Mouse (Mus musculus): ENCODE results near the gene Il16. TPM values are rescaled to one million over a fixed set of nuclear protein-coding genes. Genes with fewer than 3 reads are reported as not detected.
A peak's percentile ranks its signal among the peaks of the same experiment; 100 is the strongest.

Il16 gene
- polyA plus RNA-seq, 1 experiment from 2014 or later, result 6.8 TPM

- Histone ChIP-seq H3K4me1 (ENCODE audit: control insufficient read depth, insufficient read depth, low read length) (no peaks in the 10 kb centered on the region), H3K9ac (ENCODE audit: low read length) (no peak overlapping the region), H3K4me3 (replicated peaks; ENCODE audit: low read length) (no peak overlapping the region), H3K27ac (ENCODE audit: low read length) (no peak overlapping the region), H3K27me3 (ENCODE audit: control insufficient read depth, insufficient read depth, low read length) (no peaks in the 10 kb centered on the region), H3K36me3 (ENCODE audit: control insufficient read depth, insufficient read depth, low read length) (no peaks in the 10 kb centered on the region), H3K9me3 (replicated peaks; ENCODE audit: control insufficient read depth, low read length) (no peaks in the 10 kb centered on the region), H3K4me2 (ENCODE audit: low read depth, low read length) (no peak overlapping the region)
- no peak for ATAC-seq (ENCODE audit: insufficient read depth, low FRiP score)
- WGBS, result 82% methylated on average over 5 of the region's 5 CpGs
These were observed 16.8 kb upstream of the Il16 start for GRCm38 (mm10) chr7:83762336-83762735.

- Histone ChIP-seq H3K4me3 (replicated peaks; ENCODE audit: low read length) (no peak overlapping the region), H3K4me1 (ENCODE audit: control insufficient read depth, insufficient read depth, low read length) (peaks cover 2% of the 10 kb centered on the region), H3K4me2 (ENCODE audit: low read depth, low read length) (no peak overlapping the region), H3K27me3 (ENCODE audit: control insufficient read depth, insufficient read depth, low read length) (no peaks in the 10 kb centered on the region), H3K36me3 (ENCODE audit: control insufficient read depth, insufficient read depth, low read length) (no peaks in the 10 kb centered on the region), H3K27ac (ENCODE audit: low read length) (no peak overlapping the region), H3K9ac (ENCODE audit: low read length) (no peak overlapping the region), H3K9me3 (replicated peaks; ENCODE audit: control insufficient read depth, low read length) (no peaks in the 10 kb centered on the region)
- WGBS, result 58% methylated on average over 1 of the region's 1 CpGs
- no peak for ATAC-seq (ENCODE audit: insufficient read depth, low FRiP score)
These were observed 5.5 kb upstream of the Il16 start for GRCm38 (mm10) chr7:83751055-83751454.

- no peak for ATAC-seq (ENCODE audit: insufficient read depth, low FRiP score)
- no peak overlapping the region for H3K9ac ChIP-seq (ENCODE audit: low read length)
- WGBS, result 92% methylated on average over 1 of the region's 1 CpGs
- H3K36me3 ChIP-seq (ENCODE audit: control insufficient read depth, insufficient read depth, low read length), result no peaks in the 10 kb centered on the region
- no peak overlapping the region for H3K4me2 ChIP-seq (ENCODE audit: low read depth, low read length)
- no peak overlapping the region for H3K4me3 ChIP-seq (replicated peaks; ENCODE audit: low read length)
- peaks cover 11% of the 10 kb centered on the region for H3K4me1 ChIP-seq (ENCODE audit: control insufficient read depth, insufficient read depth, low read length)
- no peak overlapping the region for H3K27ac ChIP-seq (ENCODE audit: low read length)
- no peaks in the 10 kb centered on the region for H3K27me3 ChIP-seq (ENCODE audit: control insufficient read depth, insufficient read depth, low read length)
- H3K9me3 ChIP-seq (replicated peaks; ENCODE audit: control insufficient read depth, low read length), result no peaks in the 10 kb centered on the region
These were observed 2.9 kb upstream of the Il16 start for GRCm38 (mm10) chr7:83748405-83748804.

GRCm38 (mm10) chr7:83746107-83746687 lies 671 bp upstream of the Il16 start:
- WGBS, result 33% methylated on average over 8 of the region's 8 CpGs
- Histone ChIP-seq H3K4me2 (ENCODE audit: low read depth, low read length) (peak overlapping the region; percentile 51), H3K4me3 (replicated peaks; ENCODE audit: low read length) (peak overlapping the region; percentile 25; the same call in 1 of the 2 replicates), H3K9me3 (replicated peaks; ENCODE audit: control insufficient read depth, low read length) (no peaks in the 10 kb centered on the region), H3K27me3 (ENCODE audit: control insufficient read depth, insufficient read depth, low read length) (no peaks in the 10 kb centered on the region), H3K4me1 (ENCODE audit: control insufficient read depth, insufficient read depth, low read length) (peaks cover 11% of the 10 kb centered on the region), H3K27ac (ENCODE audit: low read length) (peak overlapping the region; percentile 83), H3K36me3 (ENCODE audit: control insufficient read depth, insufficient read depth, low read length) (no peaks in the 10 kb centered on the region), H3K9ac (ENCODE audit: low read length) (peak overlapping the region; percentile 56; the same call in 1 of the 2 replicates)
- peak; percentile 14; the same call in 1 of the 2 replicates for ATAC-seq (ENCODE audit: insufficient read depth, low FRiP score)

GRCm38 (mm10) chr7:83745065-83745412 lies 487 bp downstream of the Il16 start:
- ATAC-seq (ENCODE audit: insufficient read depth, low FRiP score), result no peak; the same call in 1 of the 2 replicates
- peak overlapping the region; percentile 56; the same call in 1 of the 2 replicates for H3K9ac ChIP-seq (ENCODE audit: low read length)
- H3K36me3 ChIP-seq (ENCODE audit: control insufficient read depth, insufficient read depth, low read length), result no peaks in the 10 kb centered on the region
- peak overlapping the region; percentile 25 for H3K4me3 ChIP-seq (replicated peaks; ENCODE audit: low read length)
- no peaks in the 10 kb centered on the region for H3K9me3 ChIP-seq (replicated peaks; ENCODE audit: control insufficient read depth, low read length)
- peaks cover 11% of the 10 kb centered on the region for H3K4me1 ChIP-seq (ENCODE audit: control insufficient read depth, insufficient read depth, low read length)
- H3K4me2 ChIP-seq (ENCODE audit: low read depth, low read length), result peak overlapping the region; percentile 51
- H3K27ac ChIP-seq (ENCODE audit: low read length), result peak overlapping the region; percentile 83
- no peaks in the 10 kb centered on the region; the same call in 1 of the 2 replicates for H3K27me3 ChIP-seq (ENCODE audit: control insufficient read depth, insufficient read depth, low read length)
- WGBS, result 52% methylated on average over 9 of the region's 9 CpGs

GRCm38 (mm10) chr7:83744250-83744649 lies 1.3 kb downstream of the Il16 start:
- no peak overlapping the region for H3K4me3 ChIP-seq (replicated peaks; ENCODE audit: low read length)
- no peak for ATAC-seq (ENCODE audit: insufficient read depth, low FRiP score)
- H3K9me3 ChIP-seq (replicated peaks; ENCODE audit: control insufficient read depth, low read length), result no peaks in the 10 kb centered on the region
- 84% methylated on average over 4 of the region's 4 CpGs for WGBS
- peak overlapping the region; percentile 51 for H3K4me2 ChIP-seq (ENCODE audit: low read depth, low read length)
- peak overlapping the region; percentile 83; the same call in 1 of the 2 replicates for H3K27ac ChIP-seq (ENCODE audit: low read length)
- no peaks in the 10 kb centered on the region; the same call in 1 of the 2 replicates for H3K27me3 ChIP-seq (ENCODE audit: control insufficient read depth, insufficient read depth, low read length)
- H3K9ac ChIP-seq (ENCODE audit: low read length), result no peak overlapping the region
- H3K36me3 ChIP-seq (ENCODE audit: control insufficient read depth, insufficient read depth, low read length), result no peaks in the 10 kb centered on the region
- peaks cover 11% of the 10 kb centered on the region for H3K4me1 ChIP-seq (ENCODE audit: control insufficient read depth, insufficient read depth, low read length)

- Histone ChIP-seq H3K4me1 (ENCODE audit: control insufficient read depth, insufficient read depth, low read length) (peaks cover 14% of the 10 kb centered on the region), H3K4me2 (ENCODE audit: low read depth, low read length) (no peak overlapping the region), H3K27me3 (ENCODE audit: control insufficient read depth, insufficient read depth, low read length) (no peaks in the 10 kb centered on the region; the same call in 1 of the 2 replicates), H3K9ac (ENCODE audit: low read length) (no peak overlapping the region), H3K36me3 (ENCODE audit: control insufficient read depth, insufficient read depth, low read length) (no peaks in the 10 kb centered on the region), H3K9me3 (replicated peaks; ENCODE audit: control insufficient read depth, low read length) (no peaks in the 10 kb centered on the region), H3K4me3 (replicated peaks; ENCODE audit: low read length) (no peak overlapping the region), H3K27ac (ENCODE audit: low read length) (no peak overlapping the region)
- ATAC-seq (ENCODE audit: insufficient read depth, low FRiP score), result no peak
- 54% methylated on average over 3 of the region's 3 CpGs for WGBS
These were observed 2.8 kb downstream of the Il16 start for GRCm38 (mm10) chr7:83742690-83743089.

- Histone ChIP-seq H3K4me3 (replicated peaks; ENCODE audit: low read length) (no peak overlapping the region), H3K27me3 (ENCODE audit: control insufficient read depth, insufficient read depth, low read length) (no peaks in the 10 kb centered on the region; the same call in 1 of the 2 replicates), H3K36me3 (ENCODE audit: control insufficient read depth, insufficient read depth, low read length) (no peaks in the 10 kb centered on the region), H3K27ac (ENCODE audit: low read length) (no peak overlapping the region), H3K9me3 (replicated peaks; ENCODE audit: control insufficient read depth, low read length) (no peaks in the 10 kb centered on the region), H3K4me1 (ENCODE audit: control insufficient read depth, insufficient read depth, low read length) (peaks cover 14% of the 10 kb centered on the region), H3K4me2 (ENCODE audit: low read depth, low read length) (no peak overlapping the region), H3K9ac (ENCODE audit: low read length) (no peak overlapping the region)
- no peak for ATAC-seq (ENCODE audit: insufficient read depth, low FRiP score)
- WGBS, result 78% methylated on average over 2 of the region's 2 CpGs
These were observed 3.5 kb downstream of the Il16 start for GRCm38 (mm10) chr7:83742026-83742425.

- 54% methylated on average over 7 of the region's 7 CpGs for WGBS
These were observed 5.7 kb downstream of the Il16 start for GRCm38 (mm10) chr7:83739680-83740310.

More at GRCm38 (mm10) chr7:83739680-83740310, 5.7 kb downstream of the Il16 start:
- no peak for ATAC-seq (ENCODE audit: insufficient read depth, low FRiP score)
- H3K27ac ChIP-seq (ENCODE audit: low read length), result peak overlapping the region; percentile 2
- peaks cover 3% of the 10 kb centered on the region; the same call in 1 of the 2 replicates for H3K4me1 ChIP-seq (ENCODE audit: control insufficient read depth, insufficient read depth, low read length)
- no peaks in the 10 kb centered on the region for H3K36me3 ChIP-seq (ENCODE audit: control insufficient read depth, insufficient read depth, low read length)
- no peak overlapping the region for H3K9ac ChIP-seq (ENCODE audit: low read length)
- H3K9me3 ChIP-seq (replicated peaks; ENCODE audit: control insufficient read depth, low read length), result no peaks in the 10 kb centered on the region
- H3K4me2 ChIP-seq (ENCODE audit: low read depth, low read length), result no peak overlapping the region
- no peak overlapping the region for H3K4me3 ChIP-seq (replicated peaks; ENCODE audit: low read length)
- no peaks in the 10 kb centered on the region; the same call in 1 of the 2 replicates for H3K27me3 ChIP-seq (ENCODE audit: control insufficient read depth, insufficient read depth, low read length)
